Mouse (Mus musculus) MEL (cell line): ENCODE measurements around the gene Kansl2.
A peak's percentile ranks its signal among the peaks of the same experiment; 100 is the strongest.

Source experiments
- CTCF ChIP-seq, 3 experiments: IDR thresholded peaks in 2 of 3; conservative IDR thresholded peaks in 1 of 3; 2 replicates each; pipeline ENCODE4 v1.5.1; 2011 to 2012; ENCODE audit warnings: low read length in 3 of 3, low read depth in 2 of 3, mild to moderate bottlenecking in 2 of 3, improper control_type of control experiment in 1 of 3, inconsistent platforms in 1 of 3, mixed read lengths in 1 of 3, moderate library complexity in 1 of 3; ENCODE audit not compliant: control insufficient read depth in 1 of 3, insufficient read depth in 1 of 3, poor library complexity in 1 of 3, severe bottlenecking in 1 of 3
- EP300 ChIP-seq, 2 experiments: IDR thresholded peaks; 2 replicates each; pipeline ENCODE4 v1.6.1; 2011; ENCODE audit warnings: improper control_type of control experiment in 2 of 2, low read length in 2 of 2, low read depth in 1 of 2, mild to moderate bottlenecking in 1 of 2
- GATA1 ChIP-seq: IDR thresholded peaks from 2 replicates; pipeline ENCODE4 v1.6.1; 2011; ENCODE audit warnings: low read depth, low read length, improper control_type of control experiment
- POLR2A ChIP-seq, 2 experiments: IDR thresholded peaks; 2 replicates each; pipeline ENCODE4 v1.6.1; 2011 to 2012; ENCODE audit warnings: low read length in 2 of 2, mild to moderate bottlenecking in 2 of 2, control low read depth in 1 of 2, improper control_type of control experiment in 1 of 2, low read depth in 1 of 2, moderate library complexity in 1 of 2; ENCODE audit not compliant: control insufficient read depth in 1 of 2, insufficient read depth in 1 of 2, poor library complexity in 1 of 2
- ZC3H11A ChIP-seq: IDR thresholded peaks from 2 replicates; pipeline ENCODE4 v1.6.1; 2012; ENCODE audit warnings: low read depth, mild to moderate bottlenecking, inconsistent platforms, low read length, improper control_type of control experiment
- ZKSCAN1 ChIP-seq: IDR thresholded peaks from 2 replicates; pipeline ENCODE4 v1.6.1; 2012; ENCODE audit warnings: low read depth, mild to moderate bottlenecking, inconsistent platforms, low read length, improper control_type of control experiment, moderate library complexity
- ZMIZ1 ChIP-seq: IDR thresholded peaks from 2 replicates; pipeline ENCODE4 v1.6.1; 2012; ENCODE audit warnings: low read depth, mild to moderate bottlenecking, inconsistent platforms, low read length, improper control_type of control experiment, moderate library complexity
- ZNF384 ChIP-seq: IDR thresholded peaks from 2 replicates; pipeline ENCODE4 v1.6.1; 2012; ENCODE audit warnings: low read depth, mild to moderate bottlenecking, inconsistent platforms, low read length, improper control_type of control experiment

- TF ChIP-seq POLR2A (IDR thresholded peaks at IDR 0.05; ENCODE audit: control insufficient read depth in 1 of 2, insufficient read depth in 1 of 2, low read depth in 1 of 2, low read length in 2 of 2, poor library complexity in 1 of 2), result no peak
- TF ChIP-seq GATA1, result no peak
- TF ChIP-seq ZNF384, result no peak
- TF ChIP-seq ZMIZ1, result no peak
- TF ChIP-seq EP300 (IDR thresholded peaks at IDR 0.05; ENCODE audit: low read depth in 1 of 2, low read length in 2 of 2), result peak in 1 of 2 experiments; percentile 20; a peak in 1 of 4 replicates
- no peak for TF ChIP-seq CTCF (IDR thresholded peaks at IDR 0.05 in 2 of 3, conservative IDR thresholded peaks at IDR 0.05 in 1 of 3; ENCODE audit: control insufficient read depth in 1 of 3, insufficient read depth in 1 of 3, low read depth in 2 of 3, low read length in 3 of 3, poor library complexity in 1 of 3, severe bottlenecking in 1 of 3)
- no peak for TF ChIP-seq ZC3H11A
- TF ChIP-seq ZKSCAN1, result no peak
These were observed 42.7 kb downstream of the Kansl2 start for GRCm38 (mm10) chr15:98491332-98491731.
